Mouse (Mus musculus) heart, postnatal 10 days (tissue): ENCODE results near the gene Cracr2b. TPM values are rescaled to one million over a fixed set of nuclear protein-coding genes. Genes with fewer than 3 reads are reported as not detected.

Experiments
- total RNA-seq, 2 experiments: library from RNA; stranded (reverse); gene quantifications; 2 replicates each; pipeline ENCODE4 v1.2.3; 2021

Gene Cracr2b
- total RNA-seq, 2 experiments from 2014 or later: 23.2 to 26.1 TPM

Other genes with a start within 250 kb of the Cracr2b start
- gene Lmntd2, start 247.0 kb upstream of the Cracr2b start, total RNA-seq: not detected
- 1 to 10 TPM; 1.9 to 4.9 TPM for gene Rassf7, start 245.2 kb upstream of the Cracr2b start, total RNA-seq
- 10 to 100 TPM; 46.1 to 47.4 TPM for gene Phrf1, start 232.3 kb upstream of the Cracr2b start, total RNA-seq
- 1 to 10 TPM; 1.7 TPM for gene Irf7, start 194.6 kb upstream of the Cracr2b start, total RNA-seq
- not detected for gene Cdhr5, start 184.3 kb upstream of the Cracr2b start, total RNA-seq
- under 1 TPM in 1 of 2 experiments, not detected in 1; 0.48 TPM for gene Sct, start 182.0 kb upstream of the Cracr2b start, total RNA-seq
- not detected for gene Drd4, start 169.1 kb upstream of the Cracr2b start, total RNA-seq
- 10 to 100 TPM; 25.0 to 27.0 TPM for gene Deaf1, start 133.4 kb upstream of the Cracr2b start, total RNA-seq
- gene Tmem80, start 133.4 kb upstream of the Cracr2b start, total RNA-seq: 10 to 100 TPM; 13.5 to 14.7 TPM
- 1 to 10 TPM; 2.8 to 3.0 TPM for gene Eps8l2, start 122.2 kb upstream of the Cracr2b start, total RNA-seq
- 100 to 1,000 TPM; 137 to 155 TPM for gene Taldo1, start 68.9 kb upstream of the Cracr2b start, total RNA-seq
- 10 to 100 TPM; 12.2 to 15.0 TPM for gene Gatd1, start 47.0 kb upstream of the Cracr2b start, total RNA-seq
- 1 to 10 TPM; 1.6 TPM for gene Cend1, start 31.6 kb upstream of the Cracr2b start, total RNA-seq
- gene Slc25a22, start 23.2 kb upstream of the Cracr2b start, total RNA-seq: 10 to 100 TPM; 53.3 to 59.8 TPM
- 1 to 10 TPM; 2.3 to 3.5 TPM for gene Pidd1, start 17.1 kb upstream of the Cracr2b start, total RNA-seq
- gene Rplp2, start 13.7 kb upstream of the Cracr2b start, total RNA-seq: 1,000 to 10,000 TPM; 1,065 to 1,124 TPM
- 100 to 1,000 TPM; 244 to 353 TPM for gene Pnpla2, start 5.9 kb upstream of the Cracr2b start, total RNA-seq
- 100 to 1,000 TPM; 297 to 312 TPM for gene Cd151, start 6.3 kb downstream of the Cracr2b start, total RNA-seq
- 10 to 100 TPM; 59.8 to 65.5 TPM for gene Polr2l, start 14.0 kb downstream of the Cracr2b start, total RNA-seq
- gene Tspan4, start 14.1 kb downstream of the Cracr2b start, total RNA-seq: 10 to 100 TPM; 37.3 to 38.9 TPM
- gene Chid1, start 78.8 kb downstream of the Cracr2b start, total RNA-seq: 10 to 100 TPM; 32.7 to 37.3 TPM
- 10 to 100 TPM; 60.4 to 60.9 TPM for gene Ap2a2, start 101.1 kb downstream of the Cracr2b start, total RNA-seq
- not detected for gene Muc6, start 194.2 kb downstream of the Cracr2b start, total RNA-seq
- gene Muc2, start 229.2 kb downstream of the Cracr2b start, total RNA-seq: 1 to 10 TPM in 1 of 2 experiments, under 1 TPM in 1; 0.74 to 1.3 TPM